Mouse (Mus musculus) forebrain, postnatal 0 days (tissue): ENCODE measurements around the gene Smyd3. TPM values are rescaled to one million over a fixed set of nuclear protein-coding genes. Genes with fewer than 3 reads are reported as not detected.

Experiments
- ATAC-seq: fragments of 200-750 bp; cut with Nextera tagmentation; 2 replicates; pipeline ENCODE4 v1.8.0; 2017; ENCODE audit warnings: mild to moderate bottlenecking, moderate library complexity
- DNase-seq: peaks from one replicate; pipeline ENCODE4 v3.0.0-alpha.2; 2015
- H3K27ac ChIP-seq: fragments of 300-500 bp; sonication (generic); 2 replicates; pipeline ENCODE4 v1.5.1; 2014; ENCODE audit warnings: low read depth, mild to moderate bottlenecking, antibody characterized with exemption, low read length, moderate library complexity, mixed read lengths
- H3K27me3 ChIP-seq: fragments of 300-500 bp; sonication (generic); 2 replicates; pipeline ENCODE4 v1.6.1; 2014; ENCODE audit warnings: mild to moderate bottlenecking, low read length, mixed read lengths; ENCODE audit not compliant: insufficient read depth
- H3K36me3 ChIP-seq: fragments of 300-500 bp; sonication (generic); 2 replicates; pipeline ENCODE4 v1.6.1; 2014; ENCODE audit warnings: mild to moderate bottlenecking, moderate library complexity; ENCODE audit not compliant: insufficient read depth
- H3K4me1 ChIP-seq: fragments of 300-500 bp; sonication (generic); 2 replicates; pipeline ENCODE4 v1.6.1; 2014; ENCODE audit warnings: antibody characterized with exemption; ENCODE audit not compliant: insufficient read depth
- H3K4me2 ChIP-seq: fragments of 300-500 bp; sonication (generic); 2 replicates; pipeline ENCODE4 v1.6.1; 2014; ENCODE audit warnings: low read depth, mild to moderate bottlenecking, moderate library complexity
- H3K4me3 ChIP-seq: fragments of 300-500 bp; sonication (generic); 2 replicates; pipeline ENCODE4 v1.5.1; 2014; ENCODE audit warnings: low read depth, low read length, mixed read lengths
- H3K9ac ChIP-seq: fragments of 300-500 bp; sonication (generic); 2 replicates; pipeline ENCODE4 v1.6.1; 2014; ENCODE audit warnings: mild to moderate bottlenecking
- H3K9me3 ChIP-seq: fragments of 300-500 bp; sonication (generic); 2 replicates; pipeline ENCODE4 v1.6.1; 2016; ENCODE audit warnings: low read length
- CTCF ChIP-seq: sonication (generic); IDR thresholded peaks from 2 replicates; pipeline ENCODE4 v1.5.1; 2016; ENCODE audit warnings: antibody characterized with exemption, control low read depth, low read depth
- WGBS: fragments of 180-500 bp; shearing (Covaris S2); extraction: QIAGEN DNeasy Blood & Tissue Kit; methylation state at CpG from one replicate; pipeline ENCODE4 v1.1.7; 2014; 5-methylcytosine and 5-hydroxymethylcytosine counted together
- polyA plus RNA-seq: library from polyadenylated mRNA; unstranded; fragments of >200 nt; fragmentation: Nextera tagmentation; extraction: Ambion mirVana; gene quantifications from 2 replicates; pipeline ENCODE4 v1.2.1, GENCODE M21; 2015
- total RNA-seq: library from RNA; depleted of rRNA; stranded (reverse); fragments of >200 nt; gene quantifications from 2 replicates; pipeline ENCODE4 v1.2.3, GENCODE M21; 2014

The Smyd3 gene
- total and polyA plus RNA-seq, 2 experiments from 2014 or later: 19.0 to 27.6 TPM

GRCm38 (mm10) chr1:179031581-179031980 lies 486.3 kb downstream of the Smyd3 start:
- ATAC-seq: no peak
- H3K27me3 ChIP-seq: no peaks in the 10 kb centered on the region
- 97% methylated on average over 5 of the region's 5 CpGs for WGBS
- no peak overlapping the region for H3K9ac ChIP-seq
- no peak for TF ChIP-seq CTCF
- no peak for DNase-seq
- no peak overlapping the region for H3K4me2 ChIP-seq
- no peaks in the 10 kb centered on the region for H3K4me1 ChIP-seq
- no peak overlapping the region for H3K4me3 ChIP-seq
- no peak overlapping the region for H3K27ac ChIP-seq
- H3K9me3 ChIP-seq: no peaks in the 10 kb centered on the region
- no peaks in the 10 kb centered on the region for H3K36me3 ChIP-seq

GRCm38 (mm10) chr1:179026614-179027013 lies 491.2 kb downstream of the Smyd3 start:
- no peak for TF ChIP-seq CTCF
- DNase-seq (no peak), ATAC-seq (no peak)
- H3K36me3 ChIP-seq: no peaks in the 10 kb centered on the region
- no peak overlapping the region for H3K4me3 ChIP-seq
- H3K4me1 ChIP-seq: no peaks in the 10 kb centered on the region
- H3K27me3 ChIP-seq: no peaks in the 10 kb centered on the region
- WGBS: 90% methylated on average over 4 of the region's 4 CpGs
- no peak overlapping the region for H3K27ac ChIP-seq
- no peak overlapping the region for H3K4me2 ChIP-seq
- H3K9ac ChIP-seq: no peak overlapping the region
- H3K9me3 ChIP-seq: no peaks in the 10 kb centered on the region

GRCm38 (mm10) chr1:179025169-179025568 lies 492.7 kb downstream of the Smyd3 start:
- Histone ChIP-seq H3K4me1 (no peaks in the 10 kb centered on the region), H3K27ac (no peak overlapping the region), H3K9ac (no peak overlapping the region), H3K4me2 (no peak overlapping the region), H3K9me3 (no peaks in the 10 kb centered on the region), H3K4me3 (no peak overlapping the region), H3K36me3 (no peaks in the 10 kb centered on the region), H3K27me3 (no peaks in the 10 kb centered on the region)
- ATAC-seq (no peak), DNase-seq (no peak)
- no peak for TF ChIP-seq CTCF
- WGBS: 90% methylated on average over 4 of the region's 4 CpGs

- no peak for DNase-seq
- ATAC-seq: no peak
- Histone ChIP-seq H3K27me3 (no peaks in the 10 kb centered on the region), H3K4me3 (no peak overlapping the region), H3K9me3 (no peaks in the 10 kb centered on the region), H3K4me1 (no peaks in the 10 kb centered on the region), H3K36me3 (no peaks in the 10 kb centered on the region), H3K4me2 (no peak overlapping the region), H3K27ac (no peak overlapping the region), H3K9ac (no peak overlapping the region)
- TF ChIP-seq CTCF: no peak
- 90% methylated on average over 7 of the region's 7 CpGs for WGBS
These were observed 494.4 kb downstream of the Smyd3 start for GRCm38 (mm10) chr1:179023486-179023885.

- no peaks in the 10 kb centered on the region for H3K36me3 ChIP-seq
- H3K9me3 ChIP-seq: no peaks in the 10 kb centered on the region
- peak; percentile 53; the same call in 1 of the 2 replicates for ATAC-seq
- DNase-seq: no peak
- no peak overlapping the region for H3K27ac ChIP-seq
- TF ChIP-seq CTCF: peak; percentile 8; the same call in 1 of the 2 replicates
- H3K4me3 ChIP-seq: no peak overlapping the region
- H3K4me2 ChIP-seq: no peak overlapping the region
- 73% methylated on average over 10 of the region's 10 CpGs for WGBS
- H3K4me1 ChIP-seq: no peaks in the 10 kb centered on the region
- no peak overlapping the region for H3K9ac ChIP-seq
- no peaks in the 10 kb centered on the region for H3K27me3 ChIP-seq
These were observed 500.4 kb downstream of the Smyd3 start for GRCm38 (mm10) chr1:179017428-179017827.

GRCm38 (mm10) chr1:179013021-179013420 lies 504.8 kb downstream of the Smyd3 start:
- ATAC-seq: no peak
- H3K4me3 ChIP-seq: no peak overlapping the region

GRCm38 (mm10) chr1:179012273-179012672 lies 505.6 kb downstream of the Smyd3 start:
- H3K27ac ChIP-seq: no peak overlapping the region
- peak; percentile 72 for ATAC-seq
- 64% methylated on average over 4 of the region's 4 CpGs for WGBS
- no peak overlapping the region for H3K4me2 ChIP-seq
- H3K27me3 ChIP-seq: no peaks in the 10 kb centered on the region
- TF ChIP-seq CTCF: no peak
- no peak overlapping the region for H3K9ac ChIP-seq
- H3K9me3 ChIP-seq: no peaks in the 10 kb centered on the region
- no peaks in the 10 kb centered on the region for H3K36me3 ChIP-seq
- no peaks in the 10 kb centered on the region for H3K4me1 ChIP-seq
- DNase-seq: peak; percentile 63
- H3K4me3 ChIP-seq: no peak overlapping the region

More at GRCm38 (mm10) chr1:179013021-179013420, 504.8 kb downstream of the Smyd3 start:
- no peaks in the 10 kb centered on the region for H3K36me3 ChIP-seq
- DNase-seq: no peak
- no peaks in the 10 kb centered on the region for H3K27me3 ChIP-seq
- TF ChIP-seq CTCF: no peak
- H3K4me1 ChIP-seq: no peaks in the 10 kb centered on the region
- no peak overlapping the region for H3K27ac ChIP-seq
- no peaks in the 10 kb centered on the region for H3K9me3 ChIP-seq
- no peak overlapping the region for H3K9ac ChIP-seq
- H3K4me2 ChIP-seq: no peak overlapping the region

- WGBS: 91% methylated on average over 3 of the region's 3 CpGs
These were observed 507.1 kb downstream of the Smyd3 start for GRCm38 (mm10) chr1:179010756-179011155.

More at GRCm38 (mm10) chr1:179010756-179011155, 507.1 kb downstream of the Smyd3 start:
- ATAC-seq: no peak
- Histone ChIP-seq H3K4me2 (no peak overlapping the region), H3K36me3 (no peaks in the 10 kb centered on the region), H3K4me1 (no peaks in the 10 kb centered on the region), H3K9me3 (no peaks in the 10 kb centered on the region), H3K9ac (no peak overlapping the region), H3K4me3 (no peak overlapping the region), H3K27ac (no peak overlapping the region), H3K27me3 (no peaks in the 10 kb centered on the region)
- no peak for DNase-seq
- TF ChIP-seq CTCF: no peak
